Mouse (Mus musculus): ENCODE measurements around the gene Plekhh3.

Plekhh3 gene

GRCm38 (mm10) chr11:101170811-101171610 is at the start of gene Plekhh3:
Gene Plekhh3 (minus strand): TSS chr11:101171351.
- peak; percentile 90 for DNase-seq (ENCODE audit: low spot score)

- no peak for DNase-seq (ENCODE audit: low spot score)
Observed at GRCm38 (mm10) chr11:101220853-101221252, 49.7 kb upstream of the Plekhh3 start.

DNA sequence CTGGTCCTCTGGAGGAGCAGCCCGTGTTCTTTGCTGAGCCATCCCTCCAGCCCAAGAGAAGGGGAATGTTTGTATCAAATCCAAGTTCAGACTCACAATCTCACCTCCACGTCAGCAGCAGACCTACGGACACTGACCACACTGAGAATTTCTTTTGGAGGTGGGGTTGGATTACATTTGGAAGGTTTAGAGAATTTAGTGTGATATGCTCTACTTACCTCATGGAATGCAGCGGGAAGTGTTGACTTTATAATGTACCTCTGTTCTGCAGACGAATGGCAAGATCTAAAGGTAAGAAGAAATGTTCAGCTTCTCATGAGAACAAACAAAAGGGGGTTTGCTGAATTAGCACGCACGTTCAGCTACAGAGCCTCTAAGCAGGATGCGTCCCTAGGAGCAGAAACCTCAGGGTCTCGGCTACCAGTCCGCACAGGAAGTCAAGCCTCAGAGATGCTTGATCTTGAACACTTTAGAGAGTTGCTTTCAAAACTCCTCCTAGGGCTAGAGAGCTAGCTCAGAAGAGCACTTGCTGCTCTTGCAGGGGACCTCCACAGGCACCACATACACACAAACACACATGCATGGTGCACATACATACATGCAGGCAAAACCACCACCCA is 47.4 kb upstream of the Plekhh3 start:
- no peak for DNase-seq (ENCODE audit: low spot score)

- DNase-seq (ENCODE audit: low spot score), result no peak
Observed at GRCm38 (mm10) chr11:101216936-101217335, 45.8 kb upstream of the Plekhh3 start.

GRCm38 (mm10) chr11:101211970-101212369 is 40.8 kb upstream of the Plekhh3 start:
- no peak for DNase-seq (ENCODE audit: low spot score)

DNA sequence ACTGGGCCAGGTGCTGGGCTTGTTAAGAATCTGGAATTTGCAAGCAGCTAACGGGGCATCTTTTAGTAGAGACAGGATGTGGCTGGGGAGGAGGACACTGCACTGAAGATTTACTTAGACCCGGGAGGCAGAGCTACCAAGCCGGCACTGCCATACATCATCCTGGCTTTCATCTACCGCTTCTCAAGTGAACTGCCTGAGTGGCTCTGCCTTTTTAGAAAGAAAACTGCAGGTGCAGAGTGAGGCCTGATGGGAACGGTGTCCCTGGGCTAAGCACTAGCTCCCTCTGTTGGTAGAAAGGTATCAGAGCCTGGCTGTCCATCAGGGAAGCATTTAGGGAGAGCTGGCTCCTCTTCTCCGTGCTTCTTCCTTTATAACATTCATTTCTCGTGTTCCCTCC is 29.8 kb upstream of the Plekhh3 start:
- no peak for DNase-seq (ENCODE audit: low spot score)

- no peak for DNase-seq (ENCODE audit: low spot score)
Observed at GRCm38 (mm10) chr11:101199555-101199954, 28.4 kb upstream of the Plekhh3 start.

DNA sequence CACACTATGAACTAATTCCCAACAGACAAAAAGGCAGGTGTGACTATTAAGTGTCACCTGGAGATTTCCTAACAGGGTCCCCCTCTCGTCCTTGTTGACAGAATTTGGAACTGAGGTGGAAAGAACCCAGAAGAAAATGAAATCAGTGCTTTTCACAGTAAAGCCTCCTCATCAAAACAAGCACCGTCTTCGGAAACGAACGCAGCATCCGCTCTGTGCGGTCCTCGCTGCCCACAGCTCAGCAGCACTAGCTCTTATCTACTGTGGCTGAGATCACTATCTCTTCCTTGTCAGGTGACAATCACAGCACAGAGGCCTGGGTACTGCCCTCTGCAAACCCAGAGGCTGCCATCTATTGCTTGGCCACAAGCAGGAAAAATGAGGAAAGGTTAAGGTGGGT is 25.0 kb upstream of the Plekhh3 start:
- no peak for DNase-seq (ENCODE audit: low spot score)

DNA sequence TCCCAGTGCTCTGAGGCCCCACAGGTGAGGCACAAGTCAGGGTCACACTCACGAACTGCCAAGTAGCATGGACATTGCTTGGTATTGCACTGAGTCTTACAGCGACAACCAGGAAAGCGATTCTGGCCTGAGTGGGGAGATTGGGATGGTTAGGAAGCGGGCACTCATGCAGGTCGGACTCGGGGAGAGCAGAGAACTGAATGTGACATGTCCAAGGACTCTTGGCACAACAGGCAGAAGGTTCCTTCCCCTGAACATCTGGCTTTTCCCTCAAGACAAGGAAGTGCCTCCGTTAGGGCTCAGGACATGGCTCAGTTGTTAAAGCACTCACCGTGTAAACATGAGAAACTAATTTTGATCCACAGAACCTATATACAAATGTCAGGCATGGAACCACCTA is 24.4 kb upstream of the Plekhh3 start:
- no peak for DNase-seq (ENCODE audit: low spot score)

DNA sequence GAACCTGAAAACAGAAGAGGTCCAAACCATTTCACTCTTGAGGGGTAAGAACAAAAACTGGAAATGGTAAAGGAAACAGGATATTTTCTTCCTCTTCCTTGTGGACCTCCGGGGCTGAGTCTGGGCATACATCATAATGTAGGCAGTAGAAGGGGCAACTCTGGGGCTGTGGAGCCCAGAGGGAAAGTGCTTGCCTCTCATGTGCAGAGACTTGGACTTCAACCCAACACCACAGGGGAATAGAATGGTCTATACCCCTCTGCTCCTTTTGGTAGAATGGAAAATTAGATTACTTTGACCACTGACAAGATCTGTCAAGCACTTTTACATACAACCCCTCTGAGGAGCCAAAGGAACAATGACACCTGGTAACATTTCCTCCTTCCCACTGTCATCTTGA is 23.9 kb upstream of the Plekhh3 start:
- DNase-seq (ENCODE audit: low spot score), result no peak

GRCm38 (mm10) chr11:101194643-101195042 is 23.5 kb upstream of the Plekhh3 start:
- no peak for DNase-seq (ENCODE audit: low spot score)

- DNase-seq (ENCODE audit: low spot score), result no peak
Observed at GRCm38 (mm10) chr11:101194137-101194536, 23.0 kb upstream of the Plekhh3 start.

DNA sequence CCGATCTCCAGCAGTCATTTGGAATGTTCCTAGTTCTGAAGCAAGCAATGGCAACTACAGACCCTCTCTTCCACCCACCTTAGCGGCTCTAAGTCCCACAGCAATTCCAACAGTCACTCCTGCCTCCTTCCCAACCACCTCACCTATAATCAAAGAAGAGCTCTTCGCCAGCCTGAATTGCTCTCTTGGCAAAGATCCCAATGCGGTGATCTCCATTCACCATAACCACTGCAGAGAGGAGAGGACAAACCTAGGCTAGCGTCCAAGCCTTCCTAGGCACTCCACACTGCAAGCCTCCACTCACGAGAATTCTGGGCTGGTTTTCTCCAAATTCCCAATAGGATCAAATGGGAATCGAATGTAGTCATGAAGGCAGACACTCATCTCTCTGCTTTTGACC is 21.9 kb upstream of the Plekhh3 start:
- no peak for DNase-seq (ENCODE audit: low spot score)

GRCm38 (mm10) chr11:101192646-101193045 is 21.5 kb upstream of the Plekhh3 start:
- no peak for DNase-seq (ENCODE audit: low spot score)

GRCm38 (mm10) chr11:101191919-101192470 is 20.8 kb upstream of the Plekhh3 start:
- DNase-seq (ENCODE audit: low spot score), result no peak

DNA sequence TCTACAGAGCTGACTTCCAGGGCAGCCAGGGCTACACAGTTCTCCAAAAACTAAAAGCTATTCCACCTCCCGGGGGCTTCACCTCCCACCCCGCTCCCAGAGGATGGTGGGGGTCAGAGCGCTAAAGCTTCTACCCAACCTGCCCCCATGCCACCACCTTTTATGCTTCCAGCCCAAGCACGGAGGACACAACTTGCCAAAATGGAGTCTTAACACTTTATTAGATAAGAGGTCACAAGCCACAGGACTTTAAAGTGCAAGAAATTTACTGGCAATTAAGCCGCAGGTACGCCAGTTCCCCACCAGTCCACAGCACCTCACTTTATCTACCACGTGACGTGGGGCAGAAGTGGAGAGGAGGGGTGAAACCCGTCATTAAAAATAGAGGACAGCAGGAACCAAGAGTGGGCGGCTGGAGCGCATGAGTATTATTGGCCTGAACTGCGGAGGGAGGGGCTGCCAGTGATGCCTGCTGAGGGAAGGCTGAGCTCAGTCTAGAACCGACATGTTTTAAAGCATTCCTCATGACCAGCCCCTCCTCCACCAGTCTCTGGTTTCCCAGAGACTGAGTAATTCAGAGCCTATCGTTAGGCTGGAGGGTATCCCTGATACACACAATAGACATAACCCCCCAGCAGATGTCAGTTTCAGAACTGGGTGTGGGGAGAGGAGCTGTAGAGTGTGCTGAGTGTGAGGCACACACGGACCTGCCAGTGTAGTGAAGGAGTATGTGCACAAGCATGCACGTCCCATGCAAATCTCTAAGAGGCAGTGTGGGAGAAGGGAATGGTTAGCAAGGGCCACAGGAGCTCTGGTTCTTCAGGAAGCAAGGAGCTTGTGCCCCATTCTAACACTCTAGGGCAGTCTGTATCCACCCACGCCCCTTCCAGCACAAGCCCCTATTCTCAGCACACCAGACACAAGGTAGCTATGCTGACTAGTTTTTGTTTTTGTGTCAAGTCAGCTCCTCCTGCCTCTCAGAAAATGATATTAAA is 20.1 kb upstream of the Plekhh3 start:
- no peak for DNase-seq (ENCODE audit: low spot score)

DNA sequence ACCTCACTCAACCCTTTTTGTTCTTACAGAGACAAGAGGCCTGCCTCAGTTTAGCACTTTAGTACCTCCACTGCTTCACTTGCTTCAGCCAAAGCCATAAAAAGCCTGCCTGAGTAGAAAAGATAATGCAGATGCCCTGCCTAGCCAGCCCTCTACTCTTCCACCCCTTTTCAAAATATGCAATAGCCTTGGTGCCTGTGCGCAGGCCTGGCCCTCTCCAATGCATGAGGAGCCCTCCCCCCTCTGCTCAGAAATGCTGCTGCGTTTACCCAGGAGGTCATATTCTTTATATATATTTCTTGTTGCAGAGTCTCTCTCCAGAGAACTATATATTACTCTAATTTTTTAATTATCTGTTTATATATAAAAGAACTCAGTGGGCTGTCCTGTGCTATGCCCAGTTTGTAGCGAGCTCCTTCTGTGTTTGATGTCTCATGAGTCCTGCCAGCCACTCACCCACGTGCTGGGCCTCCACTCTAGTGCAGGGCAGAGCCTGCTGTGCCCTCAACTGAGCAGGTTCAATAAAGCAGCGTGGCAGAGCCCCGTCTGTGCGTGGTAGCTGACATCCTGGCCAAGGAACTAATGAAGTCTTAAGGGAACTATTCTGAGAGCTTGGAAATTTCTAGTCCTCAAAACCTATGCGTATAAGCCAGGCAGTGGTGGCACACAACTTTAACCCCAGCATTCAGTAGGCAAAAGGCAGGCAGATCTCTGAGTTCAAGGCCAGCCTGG is 19.2 kb upstream of the Plekhh3 start:
- no peak for DNase-seq (ENCODE audit: low spot score)

DNA sequence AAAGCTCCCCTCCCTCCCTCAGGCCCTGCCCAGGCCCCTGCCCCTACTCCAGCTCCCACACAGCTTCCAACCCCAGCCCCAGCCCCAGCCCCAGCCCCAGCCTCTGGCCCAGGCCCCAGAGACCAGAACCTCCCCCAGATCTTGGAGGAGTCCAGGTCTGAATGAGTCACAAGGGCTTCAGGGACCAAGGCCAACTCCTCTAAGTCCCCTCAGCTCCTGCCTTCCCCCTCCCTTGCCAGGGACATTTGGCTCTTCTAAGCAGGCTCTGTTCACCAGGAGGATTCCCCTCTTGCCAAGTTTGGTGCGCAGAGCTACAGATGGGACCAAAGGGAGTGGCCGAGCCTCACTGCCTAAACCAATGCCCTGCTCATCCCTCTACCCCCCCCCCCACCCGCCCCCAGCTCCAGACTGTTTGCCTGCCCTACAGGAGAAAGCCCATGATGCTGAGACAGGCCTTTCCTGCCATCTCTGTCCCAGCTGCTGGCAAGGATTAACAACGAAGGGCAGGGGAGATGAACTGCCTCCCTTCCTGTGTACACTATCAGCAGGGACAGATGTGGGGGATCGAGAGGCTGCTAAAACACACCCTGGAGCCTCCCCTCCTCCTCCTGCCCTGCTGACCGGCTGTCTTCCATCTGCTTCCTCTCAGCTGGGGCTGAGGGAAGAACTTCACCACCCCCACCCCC is 18.5 kb upstream of the Plekhh3 start:
- DNase-seq (ENCODE audit: low spot score), result peak; percentile 72

DNA sequence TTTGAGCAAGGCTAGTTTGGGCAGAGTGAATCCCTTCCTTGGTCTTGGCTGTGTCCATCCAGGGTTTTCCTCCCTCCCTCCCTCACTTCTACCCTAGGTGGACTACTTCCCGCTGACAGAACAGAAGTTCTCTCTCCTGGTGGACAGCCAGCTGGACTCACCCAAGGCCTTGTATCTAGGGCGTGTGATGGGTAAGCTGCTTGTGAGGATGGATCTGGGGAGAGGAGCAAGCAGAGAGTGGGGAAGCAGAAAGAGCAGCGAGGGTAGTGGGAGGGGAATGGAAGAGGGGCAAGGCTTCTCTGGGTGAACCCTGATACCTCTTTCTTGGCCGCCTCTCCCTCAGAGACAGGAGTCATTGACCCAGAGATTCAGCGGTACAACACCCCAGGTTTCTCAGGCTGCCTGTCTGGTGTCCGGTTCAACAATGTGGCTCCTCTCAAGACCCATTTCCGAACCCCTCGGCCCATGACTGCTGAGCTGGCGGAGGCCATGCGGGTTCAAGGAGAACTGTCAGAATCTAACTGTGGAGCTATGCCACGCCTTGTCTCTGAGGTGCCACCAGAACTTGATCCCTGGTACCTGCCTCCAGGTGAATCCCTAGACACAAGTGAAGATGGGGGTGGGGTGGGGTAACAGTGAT is 17.1 kb upstream of the Plekhh3 start:
- no peak for DNase-seq (ENCODE audit: low spot score)

GRCm38 (mm10) chr11:101187541-101187940 is 16.4 kb upstream of the Plekhh3 start:
- DNase-seq (ENCODE audit: low spot score), result no peak
